Mouse (Mus musculus) hindbrain, embryonic 10.5 days (tissue): Measurements from ENCODE around the gene Aldoart2. TPM values are rescaled to one million over a fixed set of nuclear protein-coding genes. Genes with fewer than 3 reads are reported as not detected.

Experiments
- DNase-seq: peaks from one replicate; pipeline ENCODE4 v3.0.0-alpha.2; 2017; ENCODE audit warnings: low spot score
- H3K27ac ChIP-seq: fragments of 300-500 bp; sonication (generic); 2 replicates; pipeline ENCODE4 v1.5.1; 2016; ENCODE audit warnings: mild to moderate bottlenecking, moderate library complexity
- H3K27me3 ChIP-seq: fragments of 300-500 bp; sonication (generic); 2 replicates; pipeline ENCODE4 v1.6.1; 2016; ENCODE audit warnings: mild to moderate bottlenecking; ENCODE audit not compliant: poor library complexity, insufficient read depth, severe bottlenecking
- H3K36me3 ChIP-seq: fragments of 300-500 bp; sonication (generic); 2 replicates; pipeline ENCODE4 v1.6.1; 2016; ENCODE audit warnings: mild to moderate bottlenecking, moderate library complexity
- H3K4me1 ChIP-seq: fragments of 300-500 bp; sonication (generic); replicated peaks from 2 replicates; pipeline ENCODE4 v1.6.1; 2016; ENCODE audit warnings: mild to moderate bottlenecking
- H3K4me3 ChIP-seq: fragments of 300-500 bp; sonication (generic); 2 replicates; pipeline ENCODE4 v1.5.1; 2016; ENCODE audit warnings: mild to moderate bottlenecking, moderate library complexity
- H3K9me3 ChIP-seq: fragments of 300-500 bp; sonication (generic); 2 replicates; pipeline ENCODE4 v1.6.1; 2016; ENCODE audit warnings: mild to moderate bottlenecking, moderate library complexity
- WGBS: fragments of 180-500 bp; shearing (Covaris S2); methylation state at CpG from one replicate; pipeline ENCODE4 v1.1.7; 2016; 5-methylcytosine and 5-hydroxymethylcytosine counted together
- polyA plus RNA-seq: library from polyadenylated mRNA; unstranded; fragments of >200 nt; fragmentation: Nextera tagmentation; extraction: Ambion mirVana; gene quantifications from 2 replicates; pipeline ENCODE4 v1.2.1, GENCODE M21; 2016

The Aldoart2 gene
- polyA plus RNA-seq, 1 experiment from 2014 or later: not detected

- H3K4me3 ChIP-seq: peak overlapping the region; percentile 63
- no peaks in the 10 kb centered on the region for H3K9me3 ChIP-seq
- no peaks in the 10 kb centered on the region for H3K36me3 ChIP-seq
- peaks cover 86% of the 10 kb centered on the region for H3K27me3 ChIP-seq
- under 1% methylated on average over 109 of the region's 109 CpGs for WGBS
- H3K4me1 ChIP-seq: peaks cover 26% of the 10 kb centered on the region
- DNase-seq: peak; percentile 81
- H3K27ac ChIP-seq: no peak overlapping the region
Measured at GRCm38 (mm10) chr12:55599639-55600502, 34.8 kb downstream of the Aldoart2 start.

GRCm38 (mm10) chr12:55600503-55600994 lies 35.5 kb downstream of the Aldoart2 start:
- H3K4me1 ChIP-seq: peaks cover 30% of the 10 kb centered on the region
- no peaks in the 10 kb centered on the region for H3K9me3 ChIP-seq
- DNase-seq: no peak
- H3K4me3 ChIP-seq: peak overlapping the region; percentile 63
- H3K36me3 ChIP-seq: no peaks in the 10 kb centered on the region
- no peak overlapping the region for H3K27ac ChIP-seq
- 3% methylated on average over 42 of the region's 42 CpGs for WGBS
- peaks cover 81% of the 10 kb centered on the region for H3K27me3 ChIP-seq

GRCm38 (mm10) chr12:55604411-55604810 lies 39.4 kb downstream of the Aldoart2 start:
- WGBS: 85% methylated on average over 3 of the region's 3 CpGs
- H3K4me1 ChIP-seq: peaks cover 29% of the 10 kb centered on the region
- no peak for DNase-seq
- peaks cover 42% of the 10 kb centered on the region for H3K27me3 ChIP-seq
- no peaks in the 10 kb centered on the region for H3K36me3 ChIP-seq
- H3K9me3 ChIP-seq: no peaks in the 10 kb centered on the region
- no peak overlapping the region for H3K27ac ChIP-seq
- H3K4me3 ChIP-seq: no peak overlapping the region

- Histone ChIP-seq H3K27ac (no peak overlapping the region), H3K36me3 (no peaks in the 10 kb centered on the region), H3K4me1 (peaks cover 15% of the 10 kb centered on the region), H3K4me3 (no peak overlapping the region), H3K27me3 (peaks cover 7% of the 10 kb centered on the region), H3K9me3 (no peaks in the 10 kb centered on the region)
- 23% methylated on average over 4 of the region's 4 CpGs for WGBS
- no peak for DNase-seq
Measured at GRCm38 (mm10) chr12:55607902-55608301, 42.9 kb downstream of the Aldoart2 start.

GRCm38 (mm10) chr12:55610812-55611211 lies 45.8 kb downstream of the Aldoart2 start:
- peaks cover 8% of the 10 kb centered on the region for H3K4me1 ChIP-seq
- no peak overlapping the region for H3K27ac ChIP-seq
- H3K4me3 ChIP-seq: no peak overlapping the region
- no peak for DNase-seq
- H3K9me3 ChIP-seq: no peaks in the 10 kb centered on the region
- H3K27me3 ChIP-seq: no peaks in the 10 kb centered on the region
- WGBS: 82% methylated on average over 2 of the region's 2 CpGs
- H3K36me3 ChIP-seq: no peaks in the 10 kb centered on the region

Other genes with a start within 250 kb of the Aldoart2 start
- 497 and 528 TPM in 2 replicates for gene Psma6, start 181.0 kb upstream of the Aldoart2 start, polyA plus RNA-seq
- gene Nfkbia, start 72.6 kb upstream of the Aldoart2 start, polyA plus RNA-seq: 33.8 and 37.1 TPM in 2 replicates
- 0.47 and 0.99 TPM in 2 replicates for gene Insm2, start 34.2 kb downstream of the Aldoart2 start, polyA plus RNA-seq